Mouse (Mus musculus) gastrocnemius, postnatal 4 days (tissue): Measurements from ENCODE around the gene Ptprr. TPM values are rescaled to one million over a fixed set of nuclear protein-coding genes. Genes with fewer than 3 reads are reported as not detected.

Experiments
- DNase-seq, 2 experiments: peaks; one replicate each; pipeline ENCODE4 v3.0.0; 2021 to 2022; ENCODE audit warnings: low spot score in 2 of 2, mixed read lengths in 2 of 2
- total RNA-seq, 2 experiments: library from RNA; stranded (reverse); gene quantifications; 2 replicates each; pipeline ENCODE4 v1.2.3; 2021

The Ptprr gene
- total RNA-seq, 2 experiments from 2014 or later: 0.18 to 0.56 TPM

- DNase-seq: no peak
These were observed 176.4 kb downstream of the Ptprr start for GRCm38 (mm10) chr10:116194409-116194808.

- no peak for DNase-seq
These were observed 178.8 kb downstream of the Ptprr start for GRCm38 (mm10) chr10:116196596-116197415.

GRCm38 (mm10) chr10:116197416-116197939 lies 179.5 kb downstream of the Ptprr start:
- no peak for DNase-seq

GRCm38 (mm10) chr10:116199035-116199434 lies 181.0 kb downstream of the Ptprr start:
- no peak for DNase-seq

GRCm38 (mm10) chr10:116201542-116201941 lies 183.5 kb downstream of the Ptprr start:
- no peak for DNase-seq

- no peak for DNase-seq
These were observed 187.8 kb downstream of the Ptprr start for GRCm38 (mm10) chr10:116205580-116206358.

GRCm38 (mm10) chr10:116206449-116206848 lies 188.4 kb downstream of the Ptprr start:
- DNase-seq: no peak

GRCm38 (mm10) chr10:116207987-116208726 lies 190.1 kb downstream of the Ptprr start:
- DNase-seq: no peak

GRCm38 (mm10) chr10:116208727-116209115 lies 190.7 kb downstream of the Ptprr start:
- no peak for DNase-seq

GRCm38 (mm10) chr10:116212127-116212526 lies 194.1 kb downstream of the Ptprr start:
- DNase-seq: no peak

- no peak for DNase-seq
These were observed 202.5 kb downstream of the Ptprr start for GRCm38 (mm10) chr10:116220336-116221118.

- DNase-seq: no peak
These were observed 217.3 kb downstream of the Ptprr start for GRCm38 (mm10) chr10:116235299-116235698.

GRCm38 (mm10) chr10:116242200-116242599 lies 224.2 kb downstream of the Ptprr start:
- DNase-seq: no peak

GRCm38 (mm10) chr10:116243373-116243772 lies 225.4 kb downstream of the Ptprr start:
- DNase-seq: no peak

GRCm38 (mm10) chr10:116245632-116246031 lies 227.6 kb downstream of the Ptprr start:
- DNase-seq: no peak

- no peak for DNase-seq
These were observed 234.7 kb downstream of the Ptprr start for GRCm38 (mm10) chr10:116252668-116253067.

GRCm38 (mm10) chr10:116253972-116254371 lies 236.0 kb downstream of the Ptprr start:
- DNase-seq: no peak

- no peak for DNase-seq
These were observed 241.3 kb downstream of the Ptprr start for GRCm38 (mm10) chr10:116259298-116259697.

- no peak for DNase-seq
These were observed 242.8 kb downstream of the Ptprr start for GRCm38 (mm10) chr10:116260658-116261433.

- no peak for DNase-seq
These were observed 243.5 kb downstream of the Ptprr start for GRCm38 (mm10) chr10:116261559-116261958.
